Mouse (Mus musculus) right cerebral cortex, postnatal 10 days (tissue): ENCODE measurements around the gene Rbfox3.

Experiments used
- DNase-seq, 2 experiments: peaks; one replicate each; pipeline ENCODE4 v3.0.0; 2021; ENCODE audit warnings: low spot score in 2 of 2

Rbfox3 gene

DNA sequence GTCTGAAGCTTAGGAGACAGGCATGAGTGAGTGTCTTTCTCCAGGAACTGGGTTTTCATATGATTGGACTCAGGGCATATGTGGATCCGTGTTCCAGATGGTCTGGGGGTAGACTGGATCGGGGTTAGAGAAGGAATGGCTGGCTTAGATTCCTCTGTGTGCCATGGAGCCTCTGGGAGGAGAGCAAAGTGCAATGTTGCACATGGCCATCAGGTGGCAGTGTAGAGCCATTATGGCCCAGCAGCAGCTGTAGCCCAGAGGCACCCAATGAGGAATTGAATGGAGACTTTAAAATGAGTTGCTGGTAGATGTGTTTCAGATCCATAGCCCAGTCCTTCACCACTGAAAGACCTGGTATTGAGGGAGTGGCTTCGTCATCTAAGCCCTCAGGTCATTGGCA, 465.6 kb downstream of the Rbfox3 start:
- DNase-seq: peak; percentile 74 to 79

- DNase-seq: peak; percentile 51 to 76
Measured at GRCm38 (mm10) chr11:118443201-118443970, 468.0 kb downstream of the Rbfox3 start.

GRCm38 (mm10) chr11:118442691-118443090, 468.7 kb downstream of the Rbfox3 start:
- no peak for DNase-seq
